In genomic region chr11:63114807-63115641, GRCm38 (mm10) we compare ENCODE assay signal across 12 mouse cellular contexts. TPM values are rescaled to one million over a fixed set of nuclear protein-coding genes. Genes with fewer than 3 reads are reported as not detected.
A peak's percentile ranks its signal among the peaks of the same experiment; 100 is the strongest.
DNase-seq lines count a peak whose midpoint lies in the region; ATAC-seq lines count a peak whose summit lies in the region.
"Had no signal": no experiment of that assay in that cellular context is flagged by ENCODE, and none has a peak within 500 bp of the region (broad histone marks: within the 10 kb centered on the region; RNA-seq: fewer than 3 reads in every experiment).

No protein-coding gene starts in this region.

- H3K4me3 ChIP-seq in kidney, embryonic 15.5 days (replicated peaks): no peak overlapping the region
- H3K4me3 ChIP-seq in intestine, embryonic 15.5 days (replicated peaks): no peak overlapping the region
- H3K4me3 ChIP-seq in stomach, embryonic 14.5 days (ENCODE audit: low read depth, low read length): no peak overlapping the region

- H3K9ac ChIP-seq in kidney, embryonic 15.5 days: no peak overlapping the region
- no peak overlapping the region for H3K9ac ChIP-seq in intestine, embryonic 15.5 days
- H3K9ac ChIP-seq in stomach, embryonic 14.5 days (replicated peaks; ENCODE audit: low read depth, low read length): no peak overlapping the region

- ATAC-seq in kidney, embryonic 15.5 days (replicated peaks; ENCODE audit: low FRiP score): no peak
- ATAC-seq in intestine, embryonic 15.5 days: peak; percentile 59; the same call in 1 of the 2 replicates
- no peak for ATAC-seq in stomach, embryonic 14.5 days (ENCODE audit: insufficient number of reproducible peaks, insufficient read depth, low FRiP score, low read depth)
- no peak for ATAC-seq in megakaryocyte progenitor cell, adult 5-6 weeks (replicated peaks; ENCODE audit: poor library complexity)

- 81% methylated on average over 8 of the region's 8 CpGs for WGBS in kidney, embryonic 15.5 days
- 67% methylated on average over 8 of the region's 8 CpGs for WGBS in intestine, embryonic 15.5 days
- WGBS in stomach, embryonic 14.5 days: 66% methylated on average over 8 of the region's 8 CpGs

- H3K4me1 ChIP-seq in kidney, embryonic 15.5 days: 0 out of 2 replicates have a peak, but pooled peaks cover 5% of the 10 kb centered on the region
- H3K4me1 ChIP-seq in intestine, embryonic 15.5 days (replicated peaks): peaks cover 3% of the 10 kb centered on the region; the same call in 1 of the 2 replicates
- peaks cover 5% of the 10 kb centered on the region; the same call in 1 of the 2 replicates for H3K4me1 ChIP-seq in stomach, embryonic 14.5 days (ENCODE audit: control insufficient read depth, insufficient read depth, low read length)

- H3K9me3 ChIP-seq in kidney, embryonic 15.5 days (replicated peaks): no peaks in the 10 kb centered on the region
- no peaks in the 10 kb centered on the region for H3K9me3 ChIP-seq in intestine, embryonic 15.5 days
- no peaks in the 10 kb centered on the region for H3K9me3 ChIP-seq in stomach, embryonic 14.5 days (ENCODE audit: control insufficient read depth, low read depth, low read length)

- no peak overlapping the region for H3K27ac ChIP-seq in kidney, embryonic 15.5 days
- H3K27ac ChIP-seq in intestine, embryonic 15.5 days: peak overlapping the region; percentile 73
- peak overlapping the region; percentile 53 for H3K27ac ChIP-seq in stomach, embryonic 14.5 days (ENCODE audit: low read length)

- no peaks in the 10 kb centered on the region for H3K36me3 ChIP-seq in kidney, embryonic 15.5 days
- H3K36me3 ChIP-seq in intestine, embryonic 15.5 days: no peaks in the 10 kb centered on the region
- H3K36me3 ChIP-seq in stomach, embryonic 14.5 days (ENCODE audit: control insufficient read depth, insufficient read depth, low read length): no peaks in the 10 kb centered on the region

- peak; percentile 39 for DNase-seq in kidney, postnatal 10 days
- peak; percentile 99 for DNase-seq in heart, adult 11 months
- no peak for DNase-seq in spleen, postnatal 36 days (ENCODE audit: low spot score in 2 of 2)
- DNase-seq in right cerebral cortex, postnatal 36 days (ENCODE audit: low spot score in 2 of 2): no peak
- DNase-seq: spleen, adult 18-20 months had no signal

- no peaks in the 10 kb centered on the region for H3K27me3 ChIP-seq in kidney, embryonic 15.5 days
- no peaks in the 10 kb centered on the region for H3K27me3 ChIP-seq in intestine, embryonic 15.5 days (replicated peaks)
- H3K27me3 ChIP-seq in stomach, embryonic 14.5 days (ENCODE audit: control insufficient read depth, insufficient read depth, low read length): no peaks in the 10 kb centered on the region

- no peak overlapping the region for H3K4me2 ChIP-seq in kidney, embryonic 15.5 days
- H3K4me2 ChIP-seq in intestine, embryonic 15.5 days (replicated peaks): no peak overlapping the region
- H3K4me2 ChIP-seq in stomach, embryonic 14.5 days (replicated peaks; ENCODE audit: low read depth, low read length): no peak overlapping the region

RNA-seq across cellular contexts. Expression of gene Pmp22, which starts 13.8 kb away (rescaled TPM):
- polyA plus RNA-seq in kidney, embryonic 15.5 days (2015; fragmentation: Nextera tagmentation; extraction: Ambion mirVana): 96.7 and 115 TPM in 2 replicates
- 111 and 115 TPM in 2 replicates for polyA plus RNA-seq in intestine, embryonic 15.5 days (2015; fragmentation: Nextera tagmentation; extraction: Ambion mirVana)
- polyA plus RNA-seq in stomach, embryonic 14.5 days (2014; fragmentation: Nextera tagmentation; extraction: Ambion mirVana): 185 and 194 TPM in 2 replicates
- total RNA-seq in megakaryocyte progenitor cell, adult 5-6 weeks (2015): not detected in 2 replicates
- total RNA-seq in megakaryocyte progenitor cell, adult 5-6 weeks (2017): not detected in 2 replicates
- total RNA-seq: hematopoietic stem cell, adult 5-6 weeks; monocyte, adult 5-6 weeks had no signal

RNA-seq across cellular contexts. Expression of gene Tekt3, which starts 53.6 kb away (rescaled TPM):
- not detected in 2 replicates for polyA plus RNA-seq in kidney, embryonic 15.5 days (2015; fragmentation: Nextera tagmentation; extraction: Ambion mirVana)
- 0.08 TPM in 1 of 2 replicates, not detected in the other for polyA plus RNA-seq in intestine, embryonic 15.5 days (2015; fragmentation: Nextera tagmentation; extraction: Ambion mirVana)
- not detected in 2 replicates for polyA plus RNA-seq in stomach, embryonic 14.5 days (2014; fragmentation: Nextera tagmentation; extraction: Ambion mirVana)
- not detected in 2 replicates for total RNA-seq in megakaryocyte progenitor cell, adult 5-6 weeks (2015)
- not detected in 2 replicates for total RNA-seq in megakaryocyte progenitor cell, adult 5-6 weeks (2017)
- total RNA-seq: hematopoietic stem cell, adult 5-6 weeks; left cerebral cortex, postnatal 14 days; monocyte, adult 5-6 weeks had no signal

Comparison
In these comparisons a context has a peak if more than half of its experiments do, and no peak if none do; other contexts are left out.
1. DNase-seq: peak in kidney, postnatal 10 days (single experiment) and heart, adult 11 months (single experiment); none in spleen, postnatal 36 days (0 of 2) and right cerebral cortex, postnatal 36 days (0 of 2).